Mouse (Mus musculus) E14TG2a.4 (cell line): ENCODE results near the gene Cyb5b.

ENCODE experiments used
- H3K27me3 ChIP-seq: 2 replicates; pipeline ENCODE4 v1.6.1; 2014; ENCODE audit warnings: low read length, control low read depth; ENCODE audit not compliant: insufficient read depth
- H3K36me3 ChIP-seq: 2 replicates; pipeline ENCODE4 v1.6.1; 2014; ENCODE audit warnings: low read length, control low read depth; ENCODE audit not compliant: insufficient read depth
- H3K4me1 ChIP-seq: replicated peaks from 2 replicates; pipeline ENCODE4 v1.6.1; 2014; ENCODE audit warnings: low read depth, low read length, control low read depth
- H3K4me3 ChIP-seq: replicated peaks from 2 replicates; pipeline ENCODE4 v1.5.1; 2014; ENCODE audit warnings: mild to moderate bottlenecking, low read length
- H3K9me3 ChIP-seq: 2 replicates; pipeline ENCODE4 v1.6.1; 2014; ENCODE audit warnings: low read length, control low read depth
- CTCF ChIP-seq: conservative IDR thresholded peaks from 2 replicates; pipeline ENCODE4 v1.5.1; 2014; ENCODE audit warnings: low read length
- NANOG ChIP-seq: IDR thresholded peaks from 2 replicates; pipeline ENCODE4 v1.6.1; 2014; ENCODE audit warnings: borderline replicate concordance, low read length, mixed read lengths
- POU5F1 ChIP-seq: IDR thresholded peaks from 2 replicates; pipeline ENCODE4 v1.6.1; 2014; ENCODE audit warnings: low read length, borderline replicate concordance

The Cyb5b gene

DNA sequence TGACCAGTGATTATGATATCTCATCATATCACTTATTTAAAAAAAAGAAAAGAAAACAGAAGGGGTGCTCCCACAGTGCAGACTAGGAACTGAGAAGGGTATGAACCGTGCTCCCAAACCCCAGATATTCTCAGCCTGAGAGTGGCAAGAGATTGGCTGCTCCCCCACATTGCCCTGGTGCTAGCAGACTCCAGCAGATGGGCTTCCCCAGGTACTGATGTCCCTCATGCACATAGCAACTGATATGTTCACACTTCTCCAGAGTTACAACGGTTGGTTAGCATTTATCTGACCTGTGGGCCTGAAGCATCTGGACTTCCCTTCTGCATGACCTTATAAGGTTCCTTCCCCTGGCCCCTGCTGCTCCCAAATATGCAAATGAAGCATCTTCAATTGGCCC lies 68.6 kb downstream of the Cyb5b start:
- no peak for TF ChIP-seq NANOG
- no peak for TF ChIP-seq CTCF
- TF ChIP-seq POU5F1: no peak
- Histone ChIP-seq H3K36me3 (no peaks in the 10 kb centered on the region), H3K9me3 (no peaks in the 10 kb centered on the region), H3K27me3 (0 out of 2 replicates have a peak, but pooled peaks cover 2% of the 10 kb centered on the region), H3K4me1 (peaks cover 39% of the 10 kb centered on the region), H3K4me3 (no peak overlapping the region)

DNA sequence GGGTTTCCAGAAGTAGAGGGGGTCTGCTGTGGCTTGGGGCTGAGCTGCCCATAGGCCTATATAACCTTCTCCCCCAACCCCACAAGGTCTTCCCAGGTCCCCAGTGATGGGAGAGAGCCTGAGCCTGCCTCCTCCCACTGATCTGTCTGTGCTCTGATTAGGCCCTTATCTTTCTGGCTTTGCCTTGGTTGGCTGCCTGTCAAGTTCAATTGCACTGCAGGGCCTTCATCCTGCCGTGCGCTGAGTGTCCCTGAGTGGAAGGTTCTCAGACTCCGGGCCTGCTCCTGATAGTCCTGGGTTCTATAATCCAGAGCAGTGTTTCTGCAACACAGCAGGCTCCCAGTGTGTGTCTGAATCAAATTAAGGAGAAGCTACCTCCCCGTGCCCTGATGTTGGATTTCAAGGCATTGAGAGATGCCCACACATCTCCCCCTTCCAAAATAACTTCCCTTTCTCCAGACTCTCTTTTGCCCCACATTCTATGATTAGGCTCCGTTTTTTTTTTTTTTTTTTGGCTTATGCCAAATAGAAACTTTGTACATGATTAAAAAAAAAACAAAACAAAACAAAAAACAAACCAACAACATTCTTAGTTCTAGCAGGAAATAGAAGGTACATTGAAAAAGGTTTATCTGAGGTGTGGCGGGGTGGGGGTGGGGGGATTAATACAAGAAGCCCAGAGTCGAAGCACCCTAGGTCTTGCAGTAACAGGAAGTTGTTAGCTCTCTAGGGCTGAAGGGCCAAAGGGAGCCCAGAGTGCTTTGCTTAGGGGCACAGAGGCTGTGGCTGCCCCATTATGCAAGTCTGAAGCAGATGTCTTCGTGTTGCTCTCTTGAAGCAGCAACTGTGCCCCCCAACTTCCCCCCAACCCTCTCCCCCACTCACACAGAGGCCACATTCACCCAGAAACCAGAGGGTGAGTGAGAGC lies 71.7 kb downstream of the Cyb5b start:
- Histone ChIP-seq H3K9me3 (no peaks in the 10 kb centered on the region), H3K4me3 (no peak overlapping the region), H3K36me3 (no peaks in the 10 kb centered on the region), H3K4me1 (peaks cover 26% of the 10 kb centered on the region), H3K27me3 (no peaks in the 10 kb centered on the region)
- no peak for TF ChIP-seq CTCF
- TF ChIP-seq POU5F1: no peak
- TF ChIP-seq NANOG: no peak

DNA sequence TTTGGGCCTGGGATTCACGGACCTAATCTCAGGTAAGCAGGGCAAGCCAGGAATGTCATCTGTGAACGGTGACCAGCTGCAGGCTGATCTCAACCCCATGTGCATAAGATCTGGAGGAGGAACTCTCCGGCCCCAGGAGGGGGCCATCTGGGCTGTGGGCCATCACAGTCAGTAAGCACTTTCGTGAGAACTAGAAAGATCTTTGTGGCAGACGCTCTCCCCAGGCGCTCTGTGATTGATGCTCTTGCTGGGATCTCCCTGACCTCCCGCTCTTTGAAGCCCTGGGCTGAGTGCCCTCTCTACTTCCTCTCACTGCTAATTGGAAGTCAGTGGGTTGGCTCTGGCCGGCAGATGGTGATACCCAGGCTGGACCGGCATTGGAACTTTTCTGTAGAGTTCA lies 75.7 kb downstream of the Cyb5b start:
- Histone ChIP-seq H3K9me3 (no peaks in the 10 kb centered on the region), H3K4me3 (no peak overlapping the region), H3K36me3 (no peaks in the 10 kb centered on the region), H3K4me1 (peaks cover 17% of the 10 kb centered on the region), H3K27me3 (no peaks in the 10 kb centered on the region)
- TF ChIP-seq POU5F1 (no peak), CTCF (no peak), NANOG (no peak)

DNA sequence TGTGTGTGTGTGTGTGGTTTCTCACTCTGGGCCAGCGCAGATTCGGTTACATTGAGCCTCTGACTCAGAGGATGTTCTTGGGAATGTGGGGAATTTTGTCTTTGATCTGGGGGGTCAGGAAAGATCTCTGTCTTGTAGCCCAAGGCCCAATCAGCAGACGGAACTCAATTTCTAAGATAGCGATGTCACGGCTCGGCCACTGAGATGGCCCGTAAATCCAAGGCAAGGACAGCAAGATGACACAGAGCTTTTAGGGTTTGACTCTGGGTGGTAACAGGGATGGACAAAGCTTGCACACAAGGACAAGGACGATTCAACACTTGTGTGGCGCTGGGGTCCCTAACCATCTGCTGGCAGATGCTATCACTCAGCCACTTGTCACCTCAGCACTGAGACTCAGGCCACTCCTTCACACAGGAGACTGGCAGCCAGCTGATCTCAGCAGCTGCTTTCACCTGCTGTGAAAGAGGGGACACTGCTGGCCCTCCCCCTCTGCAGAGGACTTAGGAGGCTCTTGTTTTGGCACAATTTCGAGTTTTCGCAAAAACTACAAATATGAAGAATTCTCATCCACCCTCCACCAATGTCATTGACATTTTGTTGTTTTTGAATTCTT lies 76.7 kb downstream of the Cyb5b start:
- H3K36me3 ChIP-seq: no peaks in the 10 kb centered on the region
- H3K4me1 ChIP-seq: peaks cover 13% of the 10 kb centered on the region
- no peaks in the 10 kb centered on the region for H3K9me3 ChIP-seq
- no peak for TF ChIP-seq CTCF
- TF ChIP-seq NANOG: no peak
- no peak for TF ChIP-seq POU5F1
- H3K4me3 ChIP-seq: no peak overlapping the region
- no peaks in the 10 kb centered on the region for H3K27me3 ChIP-seq

DNA sequence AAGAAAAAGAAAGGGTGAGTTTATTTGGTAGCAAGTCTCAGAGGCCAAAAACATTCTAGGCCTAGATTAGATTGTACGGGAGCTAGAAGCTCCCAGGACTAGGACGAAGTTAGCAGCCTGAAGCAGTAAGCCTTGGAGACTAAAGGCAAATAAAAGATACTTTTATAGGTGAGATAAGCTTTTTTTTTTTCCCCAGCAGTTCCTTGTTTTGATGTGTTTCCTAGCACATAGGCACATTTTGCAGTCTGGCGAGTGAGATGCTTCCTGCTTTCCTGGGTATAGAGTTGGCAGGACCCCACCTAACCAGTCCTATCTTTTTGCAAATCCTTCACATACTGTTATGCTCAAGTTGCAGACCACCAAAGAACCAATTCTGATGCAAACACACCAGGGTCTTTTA lies 82.8 kb downstream of the Cyb5b start:
- Histone ChIP-seq H3K4me3 (no peak overlapping the region), H3K27me3 (no peaks in the 10 kb centered on the region), H3K4me1 (no peaks in the 10 kb centered on the region), H3K36me3 (no peaks in the 10 kb centered on the region), H3K9me3 (peaks cover 7% of the 10 kb centered on the region)
- no peak for TF ChIP-seq NANOG
- no peak for TF ChIP-seq CTCF
- no peak for TF ChIP-seq POU5F1

DNA sequence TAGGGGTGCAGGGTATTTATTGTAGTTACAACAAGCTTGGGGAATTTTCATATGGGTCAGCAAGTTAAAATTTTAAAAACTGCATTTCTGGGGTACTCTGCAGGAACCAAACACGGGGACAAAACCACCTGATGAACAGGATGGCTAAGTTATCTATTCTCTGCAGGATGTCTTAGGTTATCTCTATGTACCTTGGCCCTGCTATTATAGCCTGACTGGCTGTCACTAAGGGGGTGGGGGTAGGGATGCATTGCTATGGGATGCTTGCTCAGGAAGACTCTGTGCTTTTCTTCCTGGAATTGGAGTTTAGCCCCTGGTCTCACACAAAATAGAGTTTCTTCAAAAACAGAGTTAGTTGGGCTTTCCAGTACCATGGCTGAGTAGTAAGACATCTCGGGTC lies 83.3 kb downstream of the Cyb5b start:
- peaks cover 7% of the 10 kb centered on the region for H3K9me3 ChIP-seq
- H3K27me3 ChIP-seq: no peaks in the 10 kb centered on the region
- no peaks in the 10 kb centered on the region for H3K4me1 ChIP-seq
- H3K36me3 ChIP-seq: no peaks in the 10 kb centered on the region
- no peak overlapping the region for H3K4me3 ChIP-seq
- TF ChIP-seq NANOG (no peak), POU5F1 (no peak), CTCF (no peak)
